Mouse (Mus musculus) hindbrain, embryonic 12.5 days (tissue): ENCODE measurements around the gene 1190002N15Rik. TPM values are rescaled to one million over a fixed set of nuclear protein-coding genes. Genes with fewer than 3 reads are reported as not detected.
A peak's percentile ranks its signal among the peaks of the same experiment; 100 is the strongest.

Experiments used
- ATAC-seq: fragments of 200-750 bp; cut with Nextera tagmentation; 2 replicates; pipeline ENCODE4 v1.8.0; 2017; ENCODE audit warnings: moderate TSS enrichment; ENCODE audit not compliant: low FRiP score
- H3K27ac ChIP-seq: fragments of 300-500 bp; sonication (generic); 2 replicates; pipeline ENCODE4 v1.5.1; 2016; ENCODE audit warnings: mild to moderate bottlenecking
- H3K27me3 ChIP-seq: fragments of 300-500 bp; sonication (generic); 2 replicates; pipeline ENCODE4 v1.6.1; 2016; ENCODE audit warnings: mild to moderate bottlenecking
- H3K36me3 ChIP-seq: fragments of 300-500 bp; sonication (generic); 2 replicates; pipeline ENCODE4 v1.6.1; 2016; ENCODE audit warnings: mild to moderate bottlenecking
- H3K4me1 ChIP-seq: fragments of 300-500 bp; sonication (generic); 2 replicates; pipeline ENCODE4 v1.6.1; 2016
- H3K4me2 ChIP-seq: fragments of 300-500 bp; sonication (generic); replicated peaks from 2 replicates; pipeline ENCODE4 v1.6.1; 2016; ENCODE audit warnings: mild to moderate bottlenecking
- H3K4me3 ChIP-seq: fragments of 300-500 bp; sonication (generic); 2 replicates; pipeline ENCODE4 v1.5.1; 2016; ENCODE audit warnings: mild to moderate bottlenecking
- H3K9ac ChIP-seq: fragments of 300-500 bp; sonication (generic); 2 replicates; pipeline ENCODE4 v1.6.1; 2016; ENCODE audit warnings: mild to moderate bottlenecking, moderate library complexity
- H3K9me3 ChIP-seq: fragments of 300-500 bp; sonication (generic); replicated peaks from 2 replicates; pipeline ENCODE4 v1.6.1; 2016; ENCODE audit warnings: mild to moderate bottlenecking
- WGBS: fragments of 180-500 bp; shearing (Covaris S2); methylation state at CpG from one replicate; pipeline ENCODE4 v1.1.7; 2016; 5-methylcytosine and 5-hydroxymethylcytosine counted together
- polyA plus RNA-seq: library from polyadenylated mRNA; unstranded; fragments of >200 nt; fragmentation: Nextera tagmentation; extraction: Ambion mirVana; gene quantifications from 2 replicates; pipeline ENCODE4 v1.2.1, GENCODE M21; 2016

The 1190002N15Rik gene
- polyA plus RNA-seq: 34.6 and 36.4 TPM in 2 replicates

DNA sequence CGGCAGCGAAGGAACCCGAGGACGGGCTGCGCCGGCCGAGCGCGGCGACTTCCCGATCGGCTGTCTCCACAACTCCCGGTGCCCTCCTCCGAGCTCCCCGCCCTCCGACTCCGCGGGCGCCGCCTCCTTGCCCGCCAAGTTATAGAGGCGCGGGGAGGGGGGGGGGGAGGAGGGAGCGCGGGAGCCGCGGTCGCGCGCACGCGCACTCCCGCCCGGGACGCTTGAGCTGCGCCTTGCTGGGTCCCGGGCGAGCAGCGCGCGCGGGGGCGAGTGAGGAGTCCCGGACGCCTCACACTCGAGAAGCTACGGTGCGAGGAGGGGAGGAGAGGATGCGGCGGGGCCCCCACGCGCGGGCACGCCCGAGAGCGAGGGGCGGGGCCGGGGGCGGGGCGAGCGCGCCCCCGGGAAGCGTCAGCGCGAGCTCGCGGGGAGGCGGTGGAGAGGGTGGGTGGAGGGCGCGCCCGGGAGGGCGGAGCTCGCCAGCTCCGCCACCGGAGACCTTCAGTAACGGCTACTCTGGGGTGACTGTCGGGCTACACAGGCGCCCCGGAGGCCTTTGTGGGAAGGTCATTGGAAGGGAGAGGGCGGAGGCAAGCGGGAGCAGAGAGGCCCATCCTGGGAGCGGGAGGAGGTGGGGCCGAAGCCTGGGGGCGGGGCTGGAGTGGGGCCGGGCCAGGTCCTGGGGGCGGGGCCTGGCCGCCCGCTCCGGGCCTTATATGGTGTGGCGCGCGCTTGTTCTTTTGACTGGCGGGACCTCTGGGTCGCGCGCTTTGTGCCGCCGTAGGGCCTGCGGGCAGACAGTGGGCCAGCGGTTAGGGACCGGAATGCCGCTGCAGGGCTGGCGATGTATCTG is at the start of gene 1190002N15Rik:
1190002N15Rik (minus strand) TSS at position 112 of the 853 bp plus-strand sequence.
- H3K4me1 ChIP-seq: peaks cover 23% of the 10 kb centered on the region
- H3K36me3 ChIP-seq: no peaks in the 10 kb centered on the region
- no peaks in the 10 kb centered on the region for H3K27me3 ChIP-seq
- no peaks in the 10 kb centered on the region for H3K9me3 ChIP-seq
- peak within 1 kb of the TSS; percentile 86 for H3K4me3 ChIP-seq
- 0% methylated on average over 45 of the region's 104 CpGs for WGBS
- peak within 1 kb of the TSS; percentile 93 for H3K27ac ChIP-seq
- peak; percentile 94 for ATAC-seq
- peak within 1 kb of the TSS; percentile 85 for H3K4me2 ChIP-seq
- peak within 1 kb of the TSS; percentile 82 for H3K9ac ChIP-seq

DNA sequence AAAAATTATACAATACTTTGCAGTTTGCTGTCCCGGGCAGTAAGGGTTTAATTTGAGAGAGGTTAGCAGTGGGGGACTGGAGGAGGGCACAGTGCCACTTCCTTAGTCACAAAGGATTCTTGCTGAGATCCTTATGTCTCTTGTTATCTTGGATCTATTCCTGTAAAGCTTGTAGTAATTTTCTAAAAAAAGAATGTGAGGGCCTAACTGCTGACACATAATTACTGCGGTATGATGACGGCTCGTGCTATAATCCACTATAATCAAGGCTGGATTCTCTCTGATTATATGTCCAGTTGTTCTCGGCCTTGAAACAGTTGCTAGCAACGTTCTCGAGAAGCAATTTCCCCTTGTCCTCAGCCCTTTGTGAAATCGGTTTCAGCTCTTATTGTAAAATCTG is 44.4 kb upstream of the 1190002N15Rik start:
- WGBS: 72% methylated on average over 8 of the region's 8 CpGs
- Histone ChIP-seq H3K9ac (no peak overlapping the region), H3K4me3 (no peak overlapping the region), H3K9me3 (no peaks in the 10 kb centered on the region), H3K4me2 (no peak overlapping the region), H3K36me3 (no peaks in the 10 kb centered on the region), H3K27me3 (no peaks in the 10 kb centered on the region), H3K27ac (no peak overlapping the region), H3K4me1 (no peaks in the 10 kb centered on the region)
- ATAC-seq: no peak

DNA sequence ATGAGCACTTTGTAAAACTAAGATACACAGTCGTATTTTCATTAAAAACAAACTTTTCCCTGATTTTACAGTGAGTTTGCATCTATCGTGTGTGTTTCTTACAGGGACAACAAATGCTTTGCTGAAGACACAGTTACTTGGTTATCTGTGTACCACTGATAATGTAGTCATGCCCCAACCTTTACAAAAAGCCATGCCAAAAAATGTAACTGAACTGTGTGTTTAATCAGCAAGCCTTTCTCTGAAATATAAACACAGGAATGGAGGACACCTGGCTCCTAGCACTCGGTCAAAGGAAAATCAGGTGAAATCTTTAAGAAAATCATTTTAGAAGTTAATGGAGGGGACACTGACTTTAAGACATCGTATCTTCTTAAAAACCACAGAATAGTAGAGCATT is 43.8 kb upstream of the 1190002N15Rik start:
- H3K9me3 ChIP-seq: no peaks in the 10 kb centered on the region
- no peaks in the 10 kb centered on the region for H3K27me3 ChIP-seq
- ATAC-seq: no peak
- H3K4me2 ChIP-seq: no peak overlapping the region
- H3K4me1 ChIP-seq: no peaks in the 10 kb centered on the region
- WGBS: 91% methylated on average over 4 of the region's 4 CpGs
- no peak overlapping the region for H3K9ac ChIP-seq
- H3K4me3 ChIP-seq: no peak overlapping the region
- no peaks in the 10 kb centered on the region for H3K36me3 ChIP-seq
- H3K27ac ChIP-seq: no peak overlapping the region

DNA sequence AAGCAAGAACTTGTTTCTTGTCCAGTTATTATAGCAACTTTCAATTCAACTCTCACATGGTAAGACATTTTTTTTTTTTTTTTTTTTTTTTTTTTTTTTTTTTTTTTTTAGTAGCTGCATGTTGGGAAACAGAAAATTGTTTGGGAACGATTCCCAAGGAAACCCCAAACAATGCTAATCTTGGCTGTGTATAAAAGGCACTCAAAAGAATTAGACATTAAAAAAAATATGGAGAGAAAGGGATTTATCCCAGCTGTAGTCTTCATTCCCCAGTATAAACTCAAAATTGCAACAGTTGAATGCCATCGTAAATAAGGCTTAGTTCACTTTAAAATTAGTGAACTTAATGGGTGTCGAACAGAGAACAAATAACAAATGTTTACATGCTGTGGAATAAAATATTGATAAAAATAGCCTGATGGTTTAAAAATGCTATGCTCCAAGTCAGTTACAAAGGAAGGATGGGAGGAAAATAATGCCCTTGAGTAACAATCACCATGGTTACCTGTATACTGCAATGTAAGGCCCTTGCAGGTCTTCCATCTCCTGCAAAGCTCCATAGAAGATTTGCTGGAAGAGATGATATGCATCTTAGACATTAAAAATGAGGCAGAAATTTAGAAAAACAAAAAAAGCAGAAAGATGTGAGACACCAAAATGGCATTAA is 42.3 kb upstream of the 1190002N15Rik start:
- 95% methylated on average over 3 of the region's 3 CpGs for WGBS
- H3K4me3 ChIP-seq: no peak overlapping the region

DNA sequence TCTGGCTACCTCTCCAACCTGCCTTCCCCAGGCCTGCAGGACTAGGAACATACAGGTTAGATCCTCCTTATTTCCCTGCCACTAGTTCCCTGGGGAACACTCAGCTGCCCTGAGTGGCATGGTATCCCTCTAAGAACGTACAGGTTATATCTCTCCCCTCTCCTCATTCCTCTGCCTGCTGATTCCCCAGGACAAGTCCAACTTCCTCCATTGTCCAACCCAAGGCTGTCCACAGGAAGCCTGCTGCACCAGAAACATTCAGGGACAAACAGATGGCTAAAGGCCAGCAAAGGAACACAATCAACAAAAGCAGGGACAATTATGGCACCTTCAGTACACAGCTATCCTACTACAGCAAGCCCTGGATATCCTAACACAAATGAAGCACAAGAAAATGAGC is 33.9 kb upstream of the 1190002N15Rik start:
- H3K36me3 ChIP-seq: no peaks in the 10 kb centered on the region
- H3K27ac ChIP-seq: no peak overlapping the region
- H3K4me2 ChIP-seq: no peak overlapping the region
- H3K27me3 ChIP-seq: no peaks in the 10 kb centered on the region
- no peak for ATAC-seq
- H3K4me1 ChIP-seq: peaks cover 5% of the 10 kb centered on the region; the same call in 1 of the 2 replicates
- no peak overlapping the region for H3K4me3 ChIP-seq
- no peak overlapping the region for H3K9ac ChIP-seq
- no peaks in the 10 kb centered on the region for H3K9me3 ChIP-seq
- 69% methylated on average over 1 of the region's 1 CpGs for WGBS

More for the DNA sequence above, 42.3 kb upstream of the 1190002N15Rik start:
- Histone ChIP-seq H3K9me3 (no peaks in the 10 kb centered on the region), H3K36me3 (no peaks in the 10 kb centered on the region), H3K4me2 (no peak overlapping the region), H3K27ac (no peak overlapping the region), H3K9ac (no peak overlapping the region), H3K4me1 (no peaks in the 10 kb centered on the region), H3K27me3 (no peaks in the 10 kb centered on the region)
- no peak for ATAC-seq

DNA sequence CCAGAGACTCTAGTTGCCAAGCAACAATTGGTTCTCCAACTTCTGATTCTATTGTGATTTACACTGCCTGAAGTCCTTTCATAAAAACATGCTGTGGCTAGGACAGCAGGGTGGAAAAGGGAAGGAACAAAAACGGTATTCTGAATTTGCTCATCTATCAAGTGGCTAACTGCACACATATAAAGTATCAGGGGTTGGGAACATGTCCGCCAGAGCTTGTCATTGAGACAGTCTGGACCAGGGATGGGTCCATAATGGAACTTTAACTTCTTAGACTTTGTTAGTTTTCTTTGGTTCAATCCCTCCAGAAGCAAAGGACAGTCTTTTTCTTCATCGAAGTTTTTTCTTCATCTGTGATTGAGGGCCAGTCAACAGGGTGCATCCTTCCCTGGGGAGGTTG is 30.5 kb upstream of the 1190002N15Rik start:
- WGBS: 63% methylated on average over 3 of the region's 3 CpGs
- peaks cover 5% of the 10 kb centered on the region; the same call in 1 of the 2 replicates for H3K4me1 ChIP-seq
- H3K4me3 ChIP-seq: no peak overlapping the region
- no peak for ATAC-seq
- no peak overlapping the region for H3K9ac ChIP-seq
- no peaks in the 10 kb centered on the region for H3K9me3 ChIP-seq
- H3K27me3 ChIP-seq: no peaks in the 10 kb centered on the region
- no peak overlapping the region for H3K4me2 ChIP-seq
- no peaks in the 10 kb centered on the region for H3K36me3 ChIP-seq
- H3K27ac ChIP-seq: no peak overlapping the region

DNA sequence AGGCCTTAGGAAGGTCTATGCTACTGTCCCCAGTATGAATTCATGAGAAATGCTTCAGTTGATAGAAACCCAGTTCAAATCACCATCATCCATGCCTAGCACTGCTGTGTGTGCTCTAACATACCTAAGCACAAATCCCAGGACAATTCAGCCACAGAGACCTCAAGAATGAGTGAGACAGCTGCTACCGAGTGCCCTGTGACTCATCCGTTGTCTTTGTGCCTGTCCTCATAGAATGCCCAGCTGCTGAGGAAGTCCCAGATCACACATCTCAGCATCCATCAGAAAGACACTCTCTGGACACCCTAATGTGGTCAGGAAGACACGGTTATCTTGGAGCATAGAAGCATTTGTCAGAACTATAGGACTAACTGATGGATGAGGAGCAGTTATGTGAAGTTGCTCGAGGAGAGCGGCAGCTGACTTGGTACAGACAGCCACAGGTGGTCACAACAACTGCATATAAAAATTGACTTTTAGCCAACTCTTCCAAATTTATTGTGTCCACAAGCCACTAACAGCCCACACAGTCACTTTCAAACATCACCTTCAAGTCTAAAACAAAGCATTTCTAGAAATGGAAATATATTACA is 29.9 kb upstream of the 1190002N15Rik start:
- Histone ChIP-seq H3K27ac (no peak overlapping the region), H3K27me3 (no peaks in the 10 kb centered on the region), H3K4me3 (no peak overlapping the region), H3K9me3 (no peaks in the 10 kb centered on the region), H3K4me1 (peaks cover 5% of the 10 kb centered on the region; the same call in 1 of the 2 replicates), H3K4me2 (no peak overlapping the region), H3K9ac (no peak overlapping the region), H3K36me3 (no peaks in the 10 kb centered on the region)
- WGBS: 50% methylated on average over 5 of the region's 5 CpGs
- no peak; the same call in 1 of the 2 replicates for ATAC-seq

DNA sequence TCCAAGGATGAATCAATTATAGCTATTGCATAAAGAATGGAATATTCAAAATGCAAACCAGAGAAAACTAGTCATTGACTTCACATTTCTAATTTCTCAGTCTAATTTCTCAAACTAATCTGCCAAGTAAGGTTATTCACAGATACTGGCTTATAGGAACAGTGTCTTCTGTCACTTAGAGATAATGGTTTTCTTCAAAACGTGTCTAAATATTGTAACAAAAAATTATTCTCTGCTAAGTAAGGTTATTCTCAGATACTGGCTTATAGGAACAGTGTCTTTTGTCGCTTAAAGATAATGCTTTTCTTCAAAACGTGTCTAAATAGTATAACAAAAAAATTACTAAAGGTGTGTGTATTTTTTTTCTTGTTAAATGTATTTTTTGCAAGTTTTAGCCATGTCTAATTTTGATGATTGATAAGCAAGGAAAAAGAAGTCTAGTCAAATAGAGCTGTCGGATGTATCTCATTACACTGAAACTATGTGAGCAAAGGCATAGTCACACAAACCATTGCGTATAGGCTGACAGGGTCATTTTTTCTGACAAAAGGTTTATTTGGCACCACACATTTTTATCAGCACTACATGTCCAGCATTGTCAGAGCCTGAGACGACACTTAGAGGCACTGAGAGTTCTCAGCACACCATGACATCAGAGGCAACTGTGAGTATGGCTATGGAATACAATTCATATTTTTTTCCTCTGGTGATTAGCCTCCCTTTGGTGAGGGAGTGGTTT is 19.1 kb upstream of the 1190002N15Rik start:
- no peaks in the 10 kb centered on the region for H3K27me3 ChIP-seq
- no peak overlapping the region for H3K27ac ChIP-seq
- H3K9me3 ChIP-seq: no peaks in the 10 kb centered on the region
- no peak overlapping the region for H3K4me3 ChIP-seq
- WGBS: 82% methylated on average over 6 of the region's 6 CpGs
- ATAC-seq: no peak
- H3K9ac ChIP-seq: no peak overlapping the region
- no peaks in the 10 kb centered on the region for H3K36me3 ChIP-seq
- H3K4me2 ChIP-seq: no peak overlapping the region
- no peaks in the 10 kb centered on the region for H3K4me1 ChIP-seq

DNA sequence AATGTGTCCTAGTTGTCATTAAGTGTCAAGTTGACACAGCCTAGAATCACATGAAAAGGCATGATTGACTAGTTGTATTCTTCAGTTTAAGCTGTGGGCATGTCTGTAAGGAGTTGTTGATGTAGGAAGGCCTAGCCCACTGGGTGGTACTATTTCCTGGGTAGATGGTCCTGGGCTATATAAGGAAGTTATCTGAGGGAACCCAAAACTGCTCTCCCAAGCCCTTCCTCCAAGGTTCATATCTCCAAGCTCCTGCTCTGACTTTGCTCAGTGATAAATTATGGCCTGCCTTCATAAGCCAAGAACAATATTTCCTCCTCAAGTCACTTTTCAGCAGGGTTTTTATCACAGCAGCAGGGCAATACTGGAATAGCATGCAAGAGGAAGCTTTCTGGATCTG is 18.4 kb upstream of the 1190002N15Rik start:
- no peaks in the 10 kb centered on the region for H3K9me3 ChIP-seq
- no peak overlapping the region for H3K4me2 ChIP-seq
- no peaks in the 10 kb centered on the region for H3K4me1 ChIP-seq
- ATAC-seq: no peak
- H3K27me3 ChIP-seq: no peaks in the 10 kb centered on the region
- H3K27ac ChIP-seq: no peak overlapping the region
- H3K9ac ChIP-seq: no peak overlapping the region
- H3K36me3 ChIP-seq: no peaks in the 10 kb centered on the region
- no peak overlapping the region for H3K4me3 ChIP-seq

DNA sequence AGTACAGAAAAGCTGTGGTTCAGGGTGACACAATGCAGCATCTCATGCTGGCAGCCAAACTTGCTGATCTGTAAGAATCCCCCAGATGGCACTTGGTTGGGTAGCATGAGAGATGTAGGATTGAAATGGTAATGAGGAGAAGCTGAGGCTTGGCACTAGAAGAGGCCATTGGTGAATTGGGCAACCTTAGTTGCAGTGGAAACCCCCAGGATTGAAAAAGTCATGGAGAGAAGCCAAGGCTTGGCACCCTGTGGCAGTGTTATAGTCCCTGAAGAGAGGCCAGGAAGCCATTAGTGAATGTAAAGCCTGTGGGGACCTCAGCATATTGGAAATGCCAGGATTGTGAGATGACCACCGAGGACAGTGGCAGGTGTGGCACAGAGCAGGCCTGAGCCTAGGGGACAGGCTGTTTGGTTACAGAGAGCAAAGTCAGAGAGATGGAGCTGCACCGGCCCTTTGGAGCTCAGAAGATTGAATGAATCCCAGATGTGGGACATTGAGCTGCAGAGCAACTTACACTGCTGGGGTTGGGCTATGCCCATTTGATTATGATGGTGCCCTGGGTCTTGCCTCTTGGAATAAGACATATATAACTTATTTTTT is 12.7 kb upstream of the 1190002N15Rik start:
- no peaks in the 10 kb centered on the region for H3K36me3 ChIP-seq
- ATAC-seq: no peak
- H3K4me1 ChIP-seq: no peaks in the 10 kb centered on the region
- no peaks in the 10 kb centered on the region for H3K9me3 ChIP-seq
- H3K4me2 ChIP-seq: no peak overlapping the region
- no peak overlapping the region for H3K9ac ChIP-seq
- no peak overlapping the region for H3K27ac ChIP-seq
- 68% methylated on average over 2 of the region's 2 CpGs for WGBS
- H3K4me3 ChIP-seq: no peak overlapping the region
- no peaks in the 10 kb centered on the region for H3K27me3 ChIP-seq

DNA sequence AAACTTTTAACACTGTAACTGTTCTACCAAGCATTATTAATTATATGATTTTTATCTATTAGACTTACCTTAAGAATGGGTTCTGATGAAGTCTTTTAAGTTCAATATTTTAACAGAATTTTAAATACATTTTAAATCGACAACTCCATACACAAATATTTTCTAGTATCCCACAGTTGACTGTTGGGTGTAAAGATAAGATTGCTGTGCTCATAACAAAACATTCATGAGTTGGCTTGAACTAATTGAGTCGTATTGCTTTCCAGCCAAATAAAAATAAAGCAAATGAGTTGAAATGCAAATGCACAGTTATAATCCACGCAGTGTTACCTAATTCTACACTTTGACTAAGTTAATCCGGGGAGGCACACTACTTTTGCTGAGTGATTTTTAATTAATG is 6.0 kb upstream of the 1190002N15Rik start:
- Histone ChIP-seq H3K9ac (no peak overlapping the region), H3K27me3 (no peaks in the 10 kb centered on the region), H3K9me3 (no peaks in the 10 kb centered on the region), H3K4me2 (no peak overlapping the region), H3K36me3 (no peaks in the 10 kb centered on the region), H3K27ac (no peak overlapping the region), H3K4me1 (peaks cover 10% of the 10 kb centered on the region; the same call in 1 of the 2 replicates), H3K4me3 (no peak overlapping the region)
- WGBS: 96% methylated on average over 4 of the region's 4 CpGs
- ATAC-seq: no peak
